ENCODE assay signal across 9 mouse cellular contexts in the genomic region with DNA sequence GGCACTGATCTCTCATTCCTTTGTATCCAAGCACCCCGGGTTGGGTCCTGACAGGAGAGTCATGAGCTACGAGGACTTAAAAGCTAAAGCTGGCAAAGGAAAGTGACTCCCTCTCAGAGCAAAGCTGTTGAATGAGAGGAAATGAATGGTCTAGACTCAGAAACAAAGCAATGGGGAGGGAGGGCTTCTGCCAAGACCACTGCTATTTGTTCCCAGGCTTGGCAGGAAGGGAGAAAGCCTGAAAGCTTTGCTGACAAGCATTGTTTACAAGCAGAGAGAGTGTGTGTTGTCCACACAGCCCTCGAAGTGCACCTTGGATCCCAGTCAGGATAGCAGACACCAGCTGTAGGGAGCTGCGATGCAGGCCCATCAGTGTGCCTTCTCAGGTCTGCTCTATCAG. TPM values are rescaled to one million over a fixed set of nuclear protein-coding genes. Genes with fewer than 3 reads are reported as not detected.
A peak's percentile ranks its signal among the peaks of the same experiment; 100 is the strongest.
DNase-seq lines count a peak whose midpoint lies in the region; ATAC-seq and TF ChIP-seq lines count a peak whose summit lies in the region.
"Had no signal": no experiment of that assay in that cellular context is flagged by ENCODE, and none has a peak within 500 bp of the region (broad histone marks: within the 10 kb centered on the region; RNA-seq: fewer than 3 reads in every experiment).

No protein-coding gene starts in this region.

- no peak overlapping the region for H3K9ac ChIP-seq in forebrain, postnatal 0 days
- no peak overlapping the region for H3K9ac ChIP-seq in midbrain, embryonic 14.5 days (replicated peaks; ENCODE audit: low read length)
- H3K9ac ChIP-seq: embryonic facial prominence, embryonic 15.5 days; liver, embryonic 13.5 days had no signal

- no peak overlapping the region for H3K27ac ChIP-seq in left cerebral cortex, adult 2 months
- no peak overlapping the region for H3K27ac ChIP-seq in forebrain, postnatal 0 days (ENCODE audit: low read depth, low read length)
- H3K27ac ChIP-seq in midbrain, embryonic 14.5 days (replicated peaks; ENCODE audit: low read depth, low read length), result no peak overlapping the region
- H3K27ac ChIP-seq: embryonic facial prominence, embryonic 15.5 days; liver, embryonic 13.5 days had no signal

- no peak overlapping the region for H3K4me3 ChIP-seq in left cerebral cortex, adult 2 months
- H3K4me3 ChIP-seq in forebrain, postnatal 0 days (ENCODE audit: low read depth, low read length), result no peak overlapping the region
- H3K4me3 ChIP-seq in midbrain, embryonic 14.5 days (replicated peaks; ENCODE audit: low read depth, low read length), result no peak overlapping the region
- H3K4me3 ChIP-seq: embryonic facial prominence, embryonic 15.5 days; liver, embryonic 13.5 days had no signal

- DNase-seq in left cerebral cortex, postnatal 4 days, result peak; percentile 45
- DNase-seq in left cerebral cortex, adult 2 months (ENCODE audit: extremely low spot score in 1 of 2, low spot score in 2 of 2), result no peak
- peak; percentile 63 to 70 for DNase-seq in cerebellum, adult 18-20 months
- peak; percentile 67 for DNase-seq in forebrain, postnatal 0 days
- peak; percentile 50 for DNase-seq in midbrain, embryonic 14.5 days
- no peak for DNase-seq in kidney, postnatal 10 days

- H3K36me3 ChIP-seq in forebrain, postnatal 0 days (ENCODE audit: insufficient read depth), result no peaks in the 10 kb centered on the region
- no peaks in the 10 kb centered on the region for H3K36me3 ChIP-seq in midbrain, embryonic 14.5 days (ENCODE audit: control insufficient read depth, insufficient read depth, low read length)
- H3K36me3 ChIP-seq: embryonic facial prominence, embryonic 15.5 days; liver, embryonic 13.5 days had no signal

- peaks cover 3% of the 10 kb centered on the region; the same call in 1 of the 2 replicates for H3K27me3 ChIP-seq in forebrain, postnatal 0 days (ENCODE audit: insufficient read depth, low read length)
- no peaks in the 10 kb centered on the region for H3K27me3 ChIP-seq in midbrain, embryonic 14.5 days (ENCODE audit: control insufficient read depth, insufficient read depth, low read length)
- H3K27me3 ChIP-seq: embryonic facial prominence, embryonic 15.5 days; liver, embryonic 13.5 days had no signal

- intact Hi-C loops in left cerebral cortex, postnatal 4 days (cut with DNase I), result loop anchor here (5.0 to 10.0 kb wide), 2 partner anchors 205 to 842 kb away; partner anchors contain the start of genes Atp1a1 and Ttf2
- intact Hi-C loops in left cerebral cortex, adult 2 months (cut with DNase I), result loop anchor here (1.0 to 2.0 kb wide), 3 partner anchors 202 to 313 kb away; partner anchors contain the start of gene Atp1a1

- WGBS in forebrain, postnatal 0 days, result 5% methylated on average over 4 of the region's 4 CpGs
- 33% methylated on average over 4 of the region's 4 CpGs for WGBS in midbrain, embryonic 14.5 days

- H3K4me1 ChIP-seq in forebrain, postnatal 0 days (ENCODE audit: insufficient read depth), result no peaks in the 10 kb centered on the region; the same call in 1 of the 2 replicates
- peaks cover 6% of the 10 kb centered on the region; the same call in 1 of the 2 replicates for H3K4me1 ChIP-seq in midbrain, embryonic 14.5 days (ENCODE audit: control insufficient read depth, insufficient read depth, low read length)

- TF ChIP-seq CTCF in left cerebral cortex, adult 2 months (IDR thresholded peaks at IDR 0.05), result no peak
- TF ChIP-seq CTCF in forebrain, postnatal 0 days (IDR thresholded peaks at IDR 0.05; ENCODE audit: low read depth), result no peak

- no peak overlapping the region for H3K4me2 ChIP-seq in forebrain, postnatal 0 days (ENCODE audit: low read depth)
- no peak overlapping the region for H3K4me2 ChIP-seq in midbrain, embryonic 14.5 days (ENCODE audit: low read length)

- ATAC-seq in forebrain, postnatal 0 days, result peak; percentile 83
- no peak; the same call in 1 of the 2 replicates for ATAC-seq in midbrain, embryonic 14.5 days (ENCODE audit: low FRiP score, low TSS enrichment)
- no peak for ATAC-seq in erythroid progenitor cell, adult 5-6 weeks (replicated peaks; ENCODE audit: low FRiP score, poor library complexity, severe bottlenecking)

- H3K9me3 ChIP-seq in forebrain, postnatal 0 days (ENCODE audit: low read length), result no peaks in the 10 kb centered on the region
- H3K9me3 ChIP-seq in midbrain, embryonic 14.5 days (ENCODE audit: control insufficient read depth, low read length), result no peaks in the 10 kb centered on the region
- H3K9me3 ChIP-seq: embryonic facial prominence, embryonic 15.5 days; liver, embryonic 13.5 days had no signal

RNA-seq across cellular contexts. Expression of gene Mab21l3, which starts 41.8 kb away (rescaled TPM):
- total RNA-seq in left cerebral cortex, postnatal 4 days (2021), result under 1 TPM; 0.16 to 0.28 TPM
- under 1 TPM; 0.12 to 0.32 TPM for total RNA-seq in left cerebral cortex, adult 2 months (2021)
- 0.15 TPM in 1 of 2 replicates, not detected in the other for total RNA-seq in forebrain, postnatal 0 days (2014; rRNA removed)
- 0.07 and 0.09 TPM in 2 replicates for polyA plus RNA-seq in forebrain, postnatal 0 days (2015; fragmentation: Nextera tagmentation; extraction: Ambion mirVana)
- 0.23 TPM in 1 of 2 replicates, not detected in the other for polyA plus RNA-seq in midbrain, embryonic 14.5 days (2014; fragmentation: Nextera tagmentation; extraction: Ambion mirVana)
- total RNA-seq in erythroid progenitor cell, adult 5-6 weeks (2015; ENCODE audit: low replicate concordance), result not detected in 2 replicates
- total RNA-seq in erythroid progenitor cell, adult 5-6 weeks (2017; ENCODE audit: low replicate concordance), result not detected in 2 replicates

Comparison
In these comparisons a context has a peak if more than half of its experiments do, and no peak if none do; other contexts are left out.
1. DNase-seq: peak in left cerebral cortex, postnatal 4 days (single experiment), cerebellum, adult 18-20 months (2 of 2), forebrain, postnatal 0 days (single experiment) and midbrain, embryonic 14.5 days (single experiment); none in left cerebral cortex, adult 2 months (0 of 2) and kidney, postnatal 10 days (single experiment).